Mouse (Mus musculus) megakaryocyte, embryonic 14.5 days (primary cell): Measurements from ENCODE around the gene Sept9.

Source experiments
- FLI1 ChIP-seq: IDR thresholded peaks from 2 replicates; pipeline ENCODE4 v1.6.1; 2012; ENCODE audit warnings: low read length, inconsistent platforms, mixed read lengths
- GATA1 ChIP-seq: IDR thresholded peaks from 3 replicates; pipeline ENCODE4 v1.6.1; 2012; ENCODE audit warnings: mixed read lengths, low read length, inconsistent platforms, borderline replicate concordance

- no peak for TF ChIP-seq GATA1
- TF ChIP-seq FLI1: no peak
Observed at GRCm38 (mm10) chr11:117397755-117398154, 198.3 kb downstream of the Sept9 start.
